Mouse (Mus musculus) lung, embryonic 16.5 days (tissue): ENCODE measurements around the gene Tmem132b. TPM values are rescaled to one million over a fixed set of nuclear protein-coding genes. Genes with fewer than 3 reads are reported as not detected.

Experiments used
- polyA plus RNA-seq: library from polyadenylated mRNA; unstranded; fragments of >200 nt; fragmentation: Nextera tagmentation; extraction: Ambion mirVana; gene quantifications from 2 replicates; pipeline ENCODE4 v1.2.1, GENCODE M21; 2015

The Tmem132b gene
- polyA plus RNA-seq, 1 experiment from 2014 or later, result not detected

Other genes starting within 250 kb of the Tmem132b start
- gene Scarb1, start 190.7 kb upstream of the Tmem132b start, polyA plus RNA-seq, result 65.9 and 66.6 TPM in 2 replicates
- 0.29 and 0.36 TPM in 2 replicates for gene Gm10382, start 142.5 kb upstream of the Tmem132b start, polyA plus RNA-seq
- gene Ubc, start 141.6 kb upstream of the Tmem132b start, polyA plus RNA-seq, result 1,152 and 1,205 TPM in 2 replicates
- gene Dhx37, start 97.7 kb upstream of the Tmem132b start, polyA plus RNA-seq, result 10.1 and 10.6 TPM in 2 replicates
- gene Bri3bp, start 90.2 kb upstream of the Tmem132b start, polyA plus RNA-seq, result 29.1 and 31.9 TPM in 2 replicates
- gene Aacs, start 56.0 kb upstream of the Tmem132b start, polyA plus RNA-seq, result 31.2 and 31.8 TPM in 2 replicates